In the genomic region with DNA sequence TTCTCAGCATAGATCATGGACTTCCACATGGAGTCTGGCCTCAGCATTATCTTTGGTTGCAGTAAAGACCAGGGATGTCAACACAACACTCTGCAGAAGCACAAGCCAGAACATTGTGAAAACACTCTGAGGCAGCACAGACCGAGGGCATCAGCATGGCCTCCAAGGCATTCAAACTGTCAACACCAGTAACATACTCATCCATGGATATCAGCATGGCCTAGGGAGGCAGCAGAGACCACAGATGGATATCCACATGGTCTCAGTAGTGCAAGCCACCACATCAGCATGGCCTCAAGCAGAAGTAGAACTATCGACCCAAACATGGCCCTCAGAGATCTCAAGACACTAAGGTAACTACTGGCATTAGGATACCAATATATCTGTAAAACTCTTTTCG, we compare ENCODE assay signal across 20 mouse cellular contexts.
DNase-seq lines count a peak whose midpoint lies in the region; ATAC-seq and TF ChIP-seq lines count a peak whose summit lies in the region.
"Had no signal": no experiment of that assay in that cellular context is flagged by ENCODE, and none has a peak within 500 bp of the region (broad histone marks: within the 10 kb centered on the region; RNA-seq: fewer than 3 reads in every experiment).

No protein-coding gene starts in this region.

- H3K27ac ChIP-seq in heart, embryonic 10.5 days = no peak overlapping the region
- no peak overlapping the region for H3K27ac ChIP-seq in stomach, postnatal 0 days (replicated peaks)
- H3K27ac ChIP-seq: embryonic facial prominence, embryonic 10.5 days; embryonic facial prominence, embryonic 12.5 days; forebrain, embryonic 13.5 days; forebrain, embryonic 15.5 days had no signal

- no peak overlapping the region for H3K4me3 ChIP-seq in heart, embryonic 10.5 days
- H3K4me3 ChIP-seq in stomach, postnatal 0 days (ENCODE audit: low read depth, low read length) = no peak overlapping the region
- H3K4me3 ChIP-seq: embryonic facial prominence, embryonic 10.5 days; embryonic facial prominence, embryonic 12.5 days; forebrain, embryonic 13.5 days; forebrain, embryonic 15.5 days had no signal

- no peak for TF ChIP-seq EP300 in stomach, postnatal 0 days (optimal IDR thresholded peaks at IDR 0.05)

- no peak overlapping the region for H3K4me2 ChIP-seq in stomach, postnatal 0 days (replicated peaks; ENCODE audit: low read depth)
- H3K4me2 ChIP-seq: embryonic facial prominence, embryonic 12.5 days; forebrain, embryonic 13.5 days; forebrain, embryonic 15.5 days had no signal

- WGBS in heart, embryonic 10.5 days = 64% methylated on average over 3 of the region's 3 CpGs
- WGBS in stomach, postnatal 0 days = 75% methylated on average over 3 of the region's 3 CpGs

- ATAC-seq in monocyte, adult 5-6 weeks (replicated peaks; ENCODE audit: insufficient number of reproducible peaks, low FRiP score, low TSS enrichment, poor library complexity, severe bottlenecking) = 0 out of 2 replicates have a peak, but pooled peaks have one; percentile 50
- ATAC-seq in stomach, postnatal 0 days (ENCODE audit: low FRiP score, low TSS enrichment) = no peak
- ATAC-seq: activated CD4-positive, CD25-positive, alpha-beta regulatory T cell, adult 4 months; forebrain, embryonic 13.5 days; forebrain, embryonic 15.5 days; forebrain, postnatal 0 days; Patski had no signal

- no peaks in the 10 kb centered on the region for H3K36me3 ChIP-seq in heart, embryonic 10.5 days
- no peaks in the 10 kb centered on the region for H3K36me3 ChIP-seq in stomach, postnatal 0 days (ENCODE audit: control insufficient read depth, insufficient read depth, low read length)
- H3K36me3 ChIP-seq: embryonic facial prominence, embryonic 10.5 days; embryonic facial prominence, embryonic 12.5 days; forebrain, embryonic 15.5 days; G1E had no signal

- no peak for TF ChIP-seq CTCF in stomach, postnatal 0 days (IDR thresholded peaks at IDR 0.05; ENCODE audit: low read depth)

- H3K27me3 ChIP-seq in heart, embryonic 10.5 days (ENCODE audit: insufficient read depth, poor library complexity, severe bottlenecking) = no peaks in the 10 kb centered on the region
- H3K27me3 ChIP-seq in stomach, postnatal 0 days (ENCODE audit: control insufficient read depth, insufficient read depth, low read length) = no peaks in the 10 kb centered on the region
- H3K27me3 ChIP-seq: embryonic facial prominence, embryonic 12.5 days; forebrain, embryonic 13.5 days; forebrain, embryonic 15.5 days; Patski had no signal

- DNase-seq in heart, embryonic 10.5 days (ENCODE audit: low spot score) = peak; percentile 76
- no peak for DNase-seq in heart, adult 9 months (ENCODE audit: low spot score in 2 of 2)
- DNase-seq in ES-CJ7 (ENCODE audit: low read depth, low spot score) = peak; percentile 2
- DNase-seq in stomach, postnatal 0 days (ENCODE audit: low spot score) = no peak
- DNase-seq: adrenal gland, adult 8-10 months; adrenal gland, postnatal 14 days; adrenal gland, postnatal 36 days; cerebellum, adult 11-12 months; cerebellum, adult 8-10 months; cerebellum, adult 9-11 months; cerebellum, postnatal 25 days; forebrain, postnatal 0 days had no signal

- no peaks in the 10 kb centered on the region for H3K4me1 ChIP-seq in heart, embryonic 10.5 days
- H3K4me1 ChIP-seq in stomach, postnatal 0 days (replicated peaks; ENCODE audit: control insufficient read depth, insufficient read depth) = no peaks in the 10 kb centered on the region
- H3K4me1 ChIP-seq: embryonic facial prominence, embryonic 10.5 days; embryonic facial prominence, embryonic 12.5 days; forebrain, embryonic 13.5 days; forebrain, embryonic 15.5 days had no signal

- no peak overlapping the region for H3K9ac ChIP-seq in stomach, postnatal 0 days (ENCODE audit: low read length)
- H3K9ac ChIP-seq: embryonic facial prominence, embryonic 12.5 days; forebrain, embryonic 13.5 days; forebrain, embryonic 15.5 days; forebrain, postnatal 0 days had no signal

- H3K9me3 ChIP-seq in heart, embryonic 10.5 days = no peaks in the 10 kb centered on the region
- no peaks in the 10 kb centered on the region for H3K9me3 ChIP-seq in stomach, postnatal 0 days (ENCODE audit: control insufficient read depth, low read length)
- H3K9me3 ChIP-seq: embryonic facial prominence, embryonic 10.5 days; embryonic facial prominence, embryonic 12.5 days; forebrain, embryonic 13.5 days; forebrain, embryonic 15.5 days had no signal

Comparison
In these comparisons a context has a peak if more than half of its experiments do, and no peak if none do; other contexts are left out.
1. DNase-seq: peak in heart, embryonic 10.5 days (single experiment) and ES-CJ7 (single experiment); none in heart, adult 9 months (0 of 2) and stomach, postnatal 0 days (single experiment).